Mouse (Mus musculus) liver, embryonic 13.5 days (tissue): ENCODE results near the gene Slc22a5. TPM values are rescaled to one million over a fixed set of nuclear protein-coding genes. Genes with fewer than 3 reads are reported as not detected.
A peak's percentile ranks its signal among the peaks of the same experiment; 100 is the strongest.

Experiments
- ATAC-seq: fragments of 200-750 bp; cut with Nextera tagmentation; 2 replicates; pipeline ENCODE4 v1.8.0; 2017; ENCODE audit warnings: low read depth, mild to moderate bottlenecking, moderate number of reproducible peaks, moderate library complexity
- DNase-seq: peaks from one replicate; pipeline ENCODE4 v3.0.0; 2022
- H3K27ac ChIP-seq: fragments of 300-500 bp; sonication (generic); 2 replicates; pipeline ENCODE4 v1.5.1; 2015; ENCODE audit warnings: moderate library complexity, mild to moderate bottlenecking, inconsistent platforms
- H3K27me3 ChIP-seq: fragments of 300-500 bp; sonication (generic); 2 replicates; pipeline ENCODE4 v1.6.1; 2015; ENCODE audit warnings: mild to moderate bottlenecking, inconsistent platforms
- H3K36me3 ChIP-seq: fragments of 300-500 bp; sonication (generic); 2 replicates; pipeline ENCODE4 v1.6.1; 2015; ENCODE audit warnings: mild to moderate bottlenecking, inconsistent platforms
- H3K4me1 ChIP-seq: fragments of 300-500 bp; sonication (generic); replicated peaks from 2 replicates; pipeline ENCODE4 v1.6.1; 2015; ENCODE audit warnings: inconsistent platforms
- H3K4me2 ChIP-seq: fragments of 300-500 bp; sonication (generic); 2 replicates; pipeline ENCODE4 v1.6.1; 2015; ENCODE audit warnings: inconsistent platforms, mild to moderate bottlenecking, moderate library complexity
- H3K4me3 ChIP-seq: fragments of 300-500 bp; sonication (generic); replicated peaks from 2 replicates; pipeline ENCODE4 v1.5.1; 2015; ENCODE audit warnings: mild to moderate bottlenecking, inconsistent platforms
- H3K9ac ChIP-seq: fragments of 300-500 bp; sonication (generic); 2 replicates; pipeline ENCODE4 v1.6.1; 2015; ENCODE audit warnings: mild to moderate bottlenecking, inconsistent platforms
- H3K9me3 ChIP-seq: fragments of 300-500 bp; sonication (generic); replicated peaks from 2 replicates; pipeline ENCODE4 v1.6.1; 2016; ENCODE audit warnings: inconsistent platforms
- WGBS: fragments of 180-500 bp; shearing (Covaris S2); methylation state at CpG from one replicate; pipeline ENCODE4 v1.1.7; 2015; ENCODE audit not compliant: insufficient replicate concordance; 5-methylcytosine and 5-hydroxymethylcytosine counted together
- polyA plus RNA-seq: library from polyadenylated mRNA; unstranded; fragments of >200 nt; fragmentation: Nextera tagmentation; extraction: Ambion mirVana; gene quantifications from 2 replicates; pipeline ENCODE4 v1.2.1, GENCODE M21; 2015

Slc22a5 gene
- polyA plus RNA-seq, 1 experiment from 2014 or later: 2.4 TPM

- DNase-seq: no peak
- no peak overlapping the region for H3K4me3 ChIP-seq
- H3K27ac ChIP-seq: no peak overlapping the region
- WGBS: 61% methylated on average over 6 of the region's 6 CpGs
- no peaks in the 10 kb centered on the region for H3K27me3 ChIP-seq
- no peak overlapping the region for H3K4me2 ChIP-seq
- no peaks in the 10 kb centered on the region for H3K36me3 ChIP-seq
- no peak for ATAC-seq
- H3K9me3 ChIP-seq: no peaks in the 10 kb centered on the region
- peaks cover 14% of the 10 kb centered on the region for H3K4me1 ChIP-seq
- no peak overlapping the region for H3K9ac ChIP-seq
Measured at GRCm38 (mm10) chr11:53839147-53839546, 52.3 kb downstream of the Slc22a5 start.

DNA sequence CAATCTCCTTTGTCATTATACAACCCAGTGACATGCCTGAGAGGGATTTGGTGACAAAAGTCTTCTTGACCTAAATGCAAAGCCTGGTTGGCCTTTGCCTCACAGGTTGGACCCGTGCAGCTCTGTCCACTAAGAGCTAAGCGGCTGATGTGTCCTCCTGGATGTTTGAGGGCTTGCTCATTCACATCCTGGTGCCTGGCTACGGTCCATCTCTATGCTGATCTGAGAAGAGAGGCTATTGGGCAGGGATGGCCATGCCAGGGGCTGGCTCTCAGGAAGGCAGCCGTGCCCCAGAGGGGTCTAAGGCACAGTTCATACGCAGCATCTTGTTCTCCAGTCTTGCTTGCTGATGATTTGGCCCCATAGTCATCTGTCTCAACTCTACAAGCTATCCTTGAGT is 53.7 kb downstream of the Slc22a5 start:
- WGBS: 65% methylated on average over 5 of the region's 5 CpGs
- no peak for ATAC-seq
- Histone ChIP-seq H3K36me3 (no peaks in the 10 kb centered on the region), H3K4me2 (no peak overlapping the region), H3K4me1 (peaks cover 12% of the 10 kb centered on the region), H3K9ac (no peak overlapping the region), H3K9me3 (no peaks in the 10 kb centered on the region), H3K27me3 (no peaks in the 10 kb centered on the region), H3K27ac (no peak overlapping the region), H3K4me3 (no peak overlapping the region)
- no peak for DNase-seq

- ATAC-seq (peak; percentile 58; the same call in 1 of the 2 replicates), DNase-seq (no peak)
- H3K9ac ChIP-seq: no peak overlapping the region
- peaks cover 12% of the 10 kb centered on the region for H3K4me1 ChIP-seq
- H3K36me3 ChIP-seq: no peaks in the 10 kb centered on the region
- H3K4me2 ChIP-seq: no peak overlapping the region
- H3K9me3 ChIP-seq: no peaks in the 10 kb centered on the region
- no peak overlapping the region for H3K4me3 ChIP-seq
- WGBS: 17% methylated on average over 4 of the region's 4 CpGs
- H3K27ac ChIP-seq: no peak overlapping the region
- no peaks in the 10 kb centered on the region for H3K27me3 ChIP-seq
Measured at GRCm38 (mm10) chr11:53835379-53836010, 56.0 kb downstream of the Slc22a5 start.

- Histone ChIP-seq H3K9me3 (no peaks in the 10 kb centered on the region), H3K9ac (no peak overlapping the region), H3K4me2 (no peak overlapping the region), H3K36me3 (no peaks in the 10 kb centered on the region), H3K4me1 (no peaks in the 10 kb centered on the region), H3K27me3 (no peaks in the 10 kb centered on the region), H3K27ac (no peak overlapping the region), H3K4me3 (no peak overlapping the region)
- ATAC-seq: no peak
- 40% methylated on average over 4 of the region's 4 CpGs for WGBS
- no peak for DNase-seq
Measured at GRCm38 (mm10) chr11:53825409-53825808, 66.1 kb downstream of the Slc22a5 start.

GRCm38 (mm10) chr11:53821945-53822338 is 69.5 kb downstream of the Slc22a5 start:
- no peak overlapping the region for H3K27ac ChIP-seq
- no peak overlapping the region for H3K4me2 ChIP-seq
- no peak for ATAC-seq
- DNase-seq: no peak
- no peaks in the 10 kb centered on the region; the same call in 1 of the 2 replicates for H3K4me1 ChIP-seq
- no peaks in the 10 kb centered on the region for H3K9me3 ChIP-seq
- no peak overlapping the region for H3K4me3 ChIP-seq
- H3K27me3 ChIP-seq: no peaks in the 10 kb centered on the region
- H3K36me3 ChIP-seq: no peaks in the 10 kb centered on the region
- WGBS: 67% methylated on average over 3 of the region's 3 CpGs
- no peak overlapping the region for H3K9ac ChIP-seq

DNA sequence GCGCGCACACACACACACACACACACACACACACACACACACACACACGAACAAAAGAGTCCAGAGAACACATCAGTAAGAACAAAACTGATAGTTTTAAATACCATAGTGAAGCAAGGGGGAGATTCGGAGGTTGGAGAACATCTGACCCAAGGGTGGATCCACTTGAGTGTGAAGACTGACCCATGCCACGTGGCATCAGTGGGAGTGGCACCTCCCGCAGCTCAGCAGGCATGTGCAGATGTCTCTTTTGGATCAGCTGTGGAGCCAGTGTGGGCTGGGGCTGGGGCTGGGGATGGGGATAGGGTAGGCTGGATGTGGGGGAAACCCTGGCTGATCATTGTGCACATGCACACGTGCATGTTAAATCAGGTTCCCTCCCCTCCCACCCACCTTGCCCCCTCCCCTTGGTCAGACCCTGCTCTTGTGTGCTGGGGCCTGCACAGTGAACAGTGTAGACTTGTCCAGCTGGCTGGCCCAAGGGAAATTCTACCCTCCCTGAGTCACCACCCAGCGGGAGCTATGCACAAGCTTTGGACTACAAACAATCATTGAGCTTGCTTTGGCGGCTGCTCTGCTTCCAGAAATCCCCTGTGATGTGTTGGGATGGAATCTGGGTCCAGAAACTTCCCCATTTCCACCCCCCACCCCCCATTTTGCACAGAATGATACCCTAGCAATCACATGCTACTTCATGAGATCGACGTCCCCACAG is 70.1 kb downstream of the Slc22a5 start:
- Histone ChIP-seq H3K9me3 (no peaks in the 10 kb centered on the region), H3K9ac (no peak overlapping the region), H3K36me3 (no peaks in the 10 kb centered on the region), H3K4me3 (no peak overlapping the region), H3K4me1 (no peaks in the 10 kb centered on the region; the same call in 1 of the 2 replicates), H3K4me2 (no peak overlapping the region), H3K27ac (no peak overlapping the region), H3K27me3 (no peaks in the 10 kb centered on the region)
- 67% methylated on average over 11 of the region's 11 CpGs for WGBS
- no peak for ATAC-seq
- no peak for DNase-seq

DNA sequence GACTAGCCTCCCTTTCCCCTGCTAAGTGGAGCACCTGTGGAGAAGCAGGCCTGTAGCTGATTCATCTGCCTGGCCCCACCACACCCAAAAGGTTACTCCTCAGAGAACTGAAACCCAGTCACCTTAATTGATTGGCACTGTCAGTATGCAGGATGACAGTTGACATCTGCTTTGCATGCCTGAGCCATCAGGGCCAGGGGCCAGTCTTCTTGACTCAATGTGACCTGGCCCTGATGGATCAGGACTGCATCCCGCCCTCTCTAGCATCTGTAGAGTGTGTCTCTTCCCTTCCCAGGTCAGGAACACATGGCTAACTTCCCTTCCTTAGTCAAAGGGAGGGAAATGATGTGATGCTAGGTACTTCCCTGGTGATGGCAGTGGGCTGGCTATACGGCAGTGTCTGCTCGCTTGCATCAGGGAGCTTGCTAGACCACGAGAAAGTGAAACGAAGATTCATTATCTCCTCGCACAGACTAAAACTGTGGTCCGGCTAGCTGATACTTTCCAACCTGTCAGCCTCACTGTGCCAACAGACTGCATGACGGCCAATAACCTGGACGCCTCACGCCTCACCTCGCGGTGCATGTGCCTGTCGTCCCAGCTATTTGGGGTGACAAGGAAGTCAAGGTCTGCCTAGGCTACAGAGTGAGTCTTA is 70.8 kb downstream of the Slc22a5 start:
- ATAC-seq: no peak
- Histone ChIP-seq H3K4me3 (no peak overlapping the region), H3K27ac (no peak overlapping the region), H3K4me1 (no peaks in the 10 kb centered on the region; the same call in 1 of the 2 replicates), H3K9me3 (no peaks in the 10 kb centered on the region), H3K36me3 (no peaks in the 10 kb centered on the region), H3K27me3 (no peaks in the 10 kb centered on the region), H3K4me2 (no peak overlapping the region), H3K9ac (no peak overlapping the region)
- DNase-seq: no peak
- WGBS: 46% methylated on average over 13 of the region's 13 CpGs

DNA sequence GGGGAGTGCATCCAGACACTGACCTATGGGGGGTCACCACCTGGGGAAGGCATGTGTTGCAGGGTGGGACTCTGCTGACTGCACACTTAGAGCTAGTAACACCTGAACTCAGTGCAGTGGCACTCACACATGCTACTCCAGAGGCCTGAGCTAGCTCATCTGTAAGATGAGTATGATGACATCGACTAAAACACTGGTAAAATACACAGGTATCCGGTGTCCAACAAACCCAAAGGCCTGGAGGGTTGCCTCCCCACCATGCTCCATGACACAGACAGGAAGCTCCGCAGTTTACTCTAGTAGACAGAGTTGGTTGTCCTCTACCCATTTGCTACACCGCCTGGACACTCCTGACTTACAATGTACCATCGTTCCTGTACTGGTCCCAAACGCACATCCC is 71.9 kb downstream of the Slc22a5 start:
- Histone ChIP-seq H3K9me3 (no peaks in the 10 kb centered on the region), H3K4me1 (no peaks in the 10 kb centered on the region; the same call in 1 of the 2 replicates), H3K27ac (no peak overlapping the region), H3K27me3 (no peaks in the 10 kb centered on the region), H3K4me2 (no peak overlapping the region), H3K36me3 (no peaks in the 10 kb centered on the region), H3K9ac (no peak overlapping the region), H3K4me3 (no peak overlapping the region)
- no peak for ATAC-seq
- 83% methylated on average over 6 of the region's 6 CpGs for WGBS
- no peak for DNase-seq

DNA sequence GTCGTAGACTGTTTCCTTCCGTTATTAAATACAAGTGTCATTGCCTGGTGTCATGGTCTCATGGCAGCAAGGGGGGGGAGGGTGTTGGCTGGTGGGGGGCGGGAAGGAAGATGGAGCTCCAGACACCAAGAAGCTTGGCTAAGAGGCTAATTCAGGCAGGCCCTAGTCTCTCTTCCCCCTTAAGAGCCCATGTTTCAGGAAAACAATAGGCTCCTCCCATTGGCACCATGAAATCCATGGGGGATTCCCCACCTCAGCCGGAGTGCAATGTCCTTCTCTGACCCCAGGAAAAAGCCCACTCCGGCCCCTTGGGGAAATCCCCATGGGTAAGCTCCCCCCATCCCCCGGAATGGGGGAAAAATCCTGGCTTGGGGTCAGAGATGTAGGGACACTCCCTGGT is 72.7 kb downstream of the Slc22a5 start:
- Histone ChIP-seq H3K27ac (no peak overlapping the region), H3K9ac (no peak overlapping the region), H3K4me2 (no peak overlapping the region), H3K27me3 (no peaks in the 10 kb centered on the region), H3K4me1 (no peaks in the 10 kb centered on the region; the same call in 1 of the 2 replicates), H3K4me3 (no peak overlapping the region), H3K36me3 (no peaks in the 10 kb centered on the region), H3K9me3 (no peaks in the 10 kb centered on the region)
- WGBS: 51% methylated on average over 6 of the region's 6 CpGs
- no peak for ATAC-seq
- DNase-seq: no peak

DNA sequence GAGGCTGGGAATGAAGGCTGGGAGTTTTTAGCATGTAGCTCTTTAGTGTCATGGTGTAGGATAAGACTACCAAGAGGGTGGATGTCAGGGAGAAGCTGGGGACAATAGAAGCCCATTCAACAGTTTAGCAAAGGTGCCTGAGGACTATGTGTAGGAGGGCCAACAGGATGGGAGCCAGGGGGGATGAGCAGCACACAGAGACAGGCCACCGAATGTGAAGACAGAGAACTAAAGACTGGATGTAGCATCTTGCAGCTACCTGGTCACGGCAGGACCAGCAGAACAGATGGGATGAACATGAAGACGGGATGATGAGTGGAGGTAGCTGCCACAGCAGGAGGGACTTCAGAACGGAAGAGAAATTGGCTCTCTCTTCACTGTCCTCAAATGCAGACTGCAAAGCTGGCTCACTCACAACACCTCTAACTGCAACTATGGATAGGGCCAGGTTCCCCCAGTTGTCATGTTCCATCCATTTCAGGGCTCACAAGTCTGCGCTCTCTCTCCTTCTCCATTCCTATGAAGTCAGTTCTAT is 74.6 kb downstream of the Slc22a5 start:
- no peak for DNase-seq
- H3K27me3 ChIP-seq: no peaks in the 10 kb centered on the region
- no peak overlapping the region for H3K4me3 ChIP-seq
- ATAC-seq: no peak
- 74% methylated on average over 5 of the region's 5 CpGs for WGBS
- no peak overlapping the region for H3K4me2 ChIP-seq
- H3K36me3 ChIP-seq: no peaks in the 10 kb centered on the region
- H3K9ac ChIP-seq: no peak overlapping the region
- H3K27ac ChIP-seq: no peak overlapping the region
- no peaks in the 10 kb centered on the region for H3K9me3 ChIP-seq
- H3K4me1 ChIP-seq: no peaks in the 10 kb centered on the region; the same call in 1 of the 2 replicates

DNA sequence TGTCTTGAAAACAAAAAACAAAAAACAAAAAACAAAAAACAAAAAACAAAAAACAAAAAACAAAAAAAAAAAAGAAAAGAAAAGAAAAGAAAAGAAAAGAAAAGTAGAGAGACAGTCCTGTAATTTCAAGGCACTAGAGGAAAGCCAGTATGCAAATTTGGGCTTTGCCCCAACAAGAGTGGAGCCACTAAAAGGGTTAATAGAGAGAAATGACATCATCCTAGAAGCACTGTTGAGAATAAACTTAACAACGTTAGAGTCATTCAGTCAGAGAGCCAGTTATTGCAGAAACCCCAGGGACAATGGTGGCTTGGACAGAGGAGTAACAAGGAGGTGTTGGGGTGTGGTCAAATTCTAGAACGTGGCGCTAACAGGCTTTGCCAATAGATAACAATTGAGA is 76.7 kb downstream of the Slc22a5 start:
- Histone ChIP-seq H3K4me3 (no peak overlapping the region), H3K4me1 (no peaks in the 10 kb centered on the region; the same call in 1 of the 2 replicates), H3K27ac (no peak overlapping the region), H3K9me3 (no peaks in the 10 kb centered on the region), H3K9ac (no peak overlapping the region), H3K36me3 (no peaks in the 10 kb centered on the region), H3K27me3 (no peaks in the 10 kb centered on the region), H3K4me2 (no peak overlapping the region)
- WGBS: 43% methylated on average over 3 of the region's 3 CpGs
- ATAC-seq (no peak), DNase-seq (no peak)
